Mouse (Mus musculus) intestine, postnatal 0 days (tissue): Measurements from ENCODE around the gene Ndufb4. TPM values are rescaled to one million over a fixed set of nuclear protein-coding genes. Genes with fewer than 3 reads are reported as not detected.

Experiments
- ATAC-seq: fragments of 200-750 bp; cut with Nextera tagmentation; 2 replicates; pipeline ENCODE4 v1.8.0; 2017; ENCODE audit warnings: mild to moderate bottlenecking, moderate TSS enrichment, moderate library complexity
- H3K27ac ChIP-seq: fragments of 300-500 bp; sonication (generic); 2 replicates; pipeline ENCODE4 v1.5.1; 2014; ENCODE audit warnings: mild to moderate bottlenecking, low read depth, low read length, moderate library complexity
- H3K27me3 ChIP-seq: fragments of 300-500 bp; sonication (generic); replicated peaks from 2 replicates; pipeline ENCODE4 v1.6.1; 2014; ENCODE audit warnings: low read length, mixed read lengths; ENCODE audit not compliant: control insufficient read depth, insufficient read depth
- H3K36me3 ChIP-seq: fragments of 300-500 bp; sonication (generic); 2 replicates; pipeline ENCODE4 v1.6.1; 2014; ENCODE audit warnings: mild to moderate bottlenecking, moderate library complexity; ENCODE audit not compliant: control insufficient read depth, insufficient read depth
- H3K4me1 ChIP-seq: fragments of 300-500 bp; sonication (generic); replicated peaks from 2 replicates; pipeline ENCODE4 v1.6.1; 2014; ENCODE audit warnings: antibody characterized with exemption, low read length, mixed read lengths; ENCODE audit not compliant: control insufficient read depth, insufficient read depth
- H3K4me2 ChIP-seq: fragments of 300-500 bp; sonication (generic); replicated peaks from 2 replicates; pipeline ENCODE4 v1.6.1; 2014; ENCODE audit warnings: low read depth, mild to moderate bottlenecking, moderate library complexity
- H3K4me3 ChIP-seq: fragments of 300-500 bp; sonication (generic); 2 replicates; pipeline ENCODE4 v1.5.1; 2014; ENCODE audit warnings: low read depth, low read length
- H3K9ac ChIP-seq: fragments of 300-500 bp; sonication (generic); 2 replicates; pipeline ENCODE4 v1.6.1; 2014; ENCODE audit warnings: mild to moderate bottlenecking, low read depth, low read length
- H3K9me3 ChIP-seq: fragments of 300-500 bp; sonication (generic); 2 replicates; pipeline ENCODE4 v1.6.1; 2016; ENCODE audit warnings: mixed run types; ENCODE audit not compliant: control insufficient read depth
- CTCF ChIP-seq: sonication (generic); IDR thresholded peaks from 2 replicates; pipeline ENCODE4 v1.5.1; 2016; ENCODE audit warnings: low read depth, mild to moderate bottlenecking, control low read depth, antibody characterized with exemption, moderate library complexity
- WGBS: fragments of 180-500 bp; shearing (Covaris S2); extraction: QIAGEN DNeasy Blood & Tissue Kit; methylation state at CpG from one replicate; pipeline ENCODE4 v1.1.7; 2014; 5-methylcytosine and 5-hydroxymethylcytosine counted together
- polyA plus RNA-seq: library from polyadenylated mRNA; unstranded; fragments of >200 nt; fragmentation: Nextera tagmentation; extraction: Ambion mirVana; gene quantifications from 2 replicates; pipeline ENCODE4 v1.2.1, GENCODE M21; 2015

The Ndufb4 gene
- polyA plus RNA-seq, 1 experiment from 2014 or later = 117 TPM

- no peak overlapping the region for H3K9ac ChIP-seq
- no peak overlapping the region for H3K4me2 ChIP-seq
- no peaks in the 10 kb centered on the region for H3K4me1 ChIP-seq
- H3K27me3 ChIP-seq = no peaks in the 10 kb centered on the region
- H3K27ac ChIP-seq = no peak overlapping the region
- no peak for ATAC-seq
- no peak overlapping the region for H3K4me3 ChIP-seq
- no peaks in the 10 kb centered on the region for H3K36me3 ChIP-seq
- no peaks in the 10 kb centered on the region for H3K9me3 ChIP-seq
- WGBS = 73% methylated on average over 3 of the region's 3 CpGs
- TF ChIP-seq CTCF = no peak
Observed at GRCm38 (mm10) chr16:37599326-37599725, 54.9 kb downstream of the Ndufb4 start.

- Histone ChIP-seq H3K4me2 (no peak overlapping the region), H3K36me3 (no peaks in the 10 kb centered on the region), H3K9ac (no peak overlapping the region), H3K4me3 (no peak overlapping the region), H3K27ac (peak overlapping the region; percentile 35; the same call in 1 of the 2 replicates), H3K27me3 (no peaks in the 10 kb centered on the region), H3K9me3 (no peaks in the 10 kb centered on the region), H3K4me1 (no peaks in the 10 kb centered on the region)
- 51% methylated on average over 7 of the region's 7 CpGs for WGBS
- TF ChIP-seq CTCF = no peak
- peak; percentile 89 for ATAC-seq
Observed at GRCm38 (mm10) chr16:37598463-37598862, 55.8 kb downstream of the Ndufb4 start.

GRCm38 (mm10) chr16:37597412-37597811, 56.8 kb downstream of the Ndufb4 start:
- 36% methylated on average over 5 of the region's 5 CpGs for WGBS
- 0 out of 2 replicates have a peak overlapping the region, but pooled peaks have one; percentile 25 for H3K4me2 ChIP-seq
- H3K4me3 ChIP-seq = no peak overlapping the region
- ATAC-seq = peak; percentile 75
- no peaks in the 10 kb centered on the region for H3K36me3 ChIP-seq
- TF ChIP-seq CTCF = no peak
- no peaks in the 10 kb centered on the region for H3K27me3 ChIP-seq
- no peaks in the 10 kb centered on the region for H3K9me3 ChIP-seq
- no peak overlapping the region for H3K27ac ChIP-seq
- H3K9ac ChIP-seq = no peak overlapping the region
- H3K4me1 ChIP-seq = no peaks in the 10 kb centered on the region

Other genes starting within 250 kb of the Ndufb4 start
- 9.7 and 10.6 TPM in 2 replicates for gene Gtf2e1, start 114.7 kb downstream of the Ndufb4 start, polyA plus RNA-seq
- 25.6 and 27.4 TPM in 2 replicates for gene Rabl3, start 114.6 kb downstream of the Ndufb4 start, polyA plus RNA-seq
- gene Hgd, start 74.3 kb downstream of the Ndufb4 start, polyA plus RNA-seq = 2.7 and 4.2 TPM in 2 replicates
- gene Fstl1, start 122.4 kb upstream of the Ndufb4 start, polyA plus RNA-seq = 125 and 139 TPM in 2 replicates
- 6.2 and 6.6 TPM in 2 replicates for gene Gm36028, start 206.7 kb upstream of the Ndufb4 start, polyA plus RNA-seq
- 27.6 and 30.8 TPM in 2 replicates for gene Lrrc58, start 213.9 kb upstream of the Ndufb4 start, polyA plus RNA-seq